Mouse (Mus musculus): Measurements from ENCODE around the gene Fnbp1. TPM values are rescaled to one million over a fixed set of nuclear protein-coding genes. Genes with fewer than 3 reads are reported as not detected.

Fnbp1 gene
- polyA plus RNA-seq, 1 experiment from 2014 or later, result 30.5 TPM

DNA sequence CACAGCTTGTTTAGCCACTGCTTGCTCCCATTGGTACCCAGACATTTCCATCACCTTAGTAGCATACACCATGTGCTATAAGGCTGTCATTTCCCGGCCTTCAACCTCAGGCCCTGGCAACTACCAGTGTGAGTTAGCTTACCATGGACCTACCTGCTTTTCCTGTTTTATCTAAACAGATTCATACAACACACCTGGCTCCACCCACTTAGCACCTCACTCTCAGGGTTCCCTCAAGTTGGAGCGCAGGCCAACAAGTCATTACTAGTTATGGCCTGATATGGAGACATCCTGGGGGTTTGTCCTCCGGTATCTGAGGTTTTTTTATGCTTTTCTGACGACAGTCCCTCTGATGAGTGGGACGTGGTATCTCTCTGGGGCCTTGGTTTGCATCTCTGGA lies 18.3 kb downstream of the Fnbp1 start:
- H3K4me1 ChIP-seq, result peaks cover 54% of the 10 kb centered on the region
- WGBS, result 73% methylated on average over 5 of the region's 5 CpGs
- no peak overlapping the region for H3K4me2 ChIP-seq (replicated peaks)
- H3K9me3 ChIP-seq (replicated peaks), result no peaks in the 10 kb centered on the region
- no peak overlapping the region for H3K9ac ChIP-seq
- H3K36me3 ChIP-seq, result no peaks in the 10 kb centered on the region; the same call in 1 of the 2 replicates
- H3K27ac ChIP-seq (replicated peaks), result peak overlapping the region; percentile 60; the same call in 1 of the 2 replicates
- H3K27me3 ChIP-seq, result no peaks in the 10 kb centered on the region
- no peak for ATAC-seq (ENCODE audit: insufficient number of reproducible peaks, low FRiP score, low TSS enrichment, low read depth)
- no peak overlapping the region for H3K4me3 ChIP-seq (replicated peaks)

DNA sequence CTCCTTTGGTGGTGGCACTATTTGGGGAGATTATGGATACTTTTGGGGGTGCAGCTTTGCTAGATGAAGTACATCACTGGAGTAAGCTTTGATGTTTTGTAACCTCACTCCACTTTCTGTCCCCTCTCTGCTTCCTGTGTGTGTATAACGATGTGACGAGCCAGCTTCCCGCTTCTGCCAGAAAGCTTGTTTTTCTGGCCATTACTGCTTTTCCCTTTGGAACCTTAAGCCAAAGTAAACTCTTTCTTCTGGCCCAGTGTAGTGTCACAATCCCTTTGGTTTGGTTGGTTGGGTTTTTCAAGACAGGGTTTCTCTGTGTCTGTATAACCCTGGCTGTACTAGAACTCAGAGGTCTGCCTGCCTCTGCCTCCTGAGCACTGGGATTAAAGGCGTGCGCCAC lies 19.0 kb downstream of the Fnbp1 start:
- Histone ChIP-seq H3K4me1 (peaks cover 47% of the 10 kb centered on the region), H3K4me3 (replicated peaks) (no peak overlapping the region), H3K27me3 (no peaks in the 10 kb centered on the region), H3K36me3 (no peaks in the 10 kb centered on the region; the same call in 1 of the 2 replicates), H3K4me2 (replicated peaks) (no peak overlapping the region), H3K27ac (replicated peaks) (0 out of 2 replicates have a peak overlapping the region, but pooled peaks have one; percentile 7), H3K9me3 (replicated peaks) (no peaks in the 10 kb centered on the region), H3K9ac (no peak overlapping the region)
- 92% methylated on average over 5 of the region's 5 CpGs for WGBS
- no peak for ATAC-seq (ENCODE audit: insufficient number of reproducible peaks, low FRiP score, low TSS enrichment, low read depth)

DNA sequence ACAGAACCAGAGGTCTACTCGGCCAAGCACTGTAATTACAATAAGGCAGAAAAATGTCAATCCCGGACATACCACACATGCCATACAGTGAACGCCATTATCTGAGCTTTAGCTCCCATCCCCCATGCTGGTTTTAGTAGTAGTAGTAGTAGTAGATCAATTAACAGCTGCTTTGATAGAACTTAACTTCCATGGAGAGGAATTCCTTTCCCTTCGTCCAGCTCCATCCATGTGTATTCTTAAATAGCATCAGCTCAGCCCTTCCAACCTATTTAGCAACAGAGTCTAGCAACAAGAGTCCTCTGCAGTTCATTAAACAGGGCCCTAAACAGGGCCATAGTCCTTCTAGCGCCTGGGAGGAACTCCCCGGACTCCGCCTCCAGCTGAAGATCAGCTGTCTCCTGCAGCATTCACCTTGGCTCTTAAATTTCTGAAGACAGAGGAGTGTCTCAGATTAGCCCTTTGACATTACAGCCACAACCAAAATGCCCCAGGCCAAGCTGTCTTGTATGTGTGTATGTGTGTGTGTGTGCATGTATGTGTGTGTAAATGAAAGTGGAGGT lies 20.6 kb downstream of the Fnbp1 start:
- Histone ChIP-seq H3K36me3 (no peaks in the 10 kb centered on the region; the same call in 1 of the 2 replicates), H3K9ac (no peak overlapping the region), H3K4me1 (peaks cover 47% of the 10 kb centered on the region), H3K4me3 (replicated peaks) (no peak overlapping the region), H3K27ac (replicated peaks) (no peak overlapping the region), H3K27me3 (no peaks in the 10 kb centered on the region), H3K4me2 (replicated peaks) (no peak overlapping the region), H3K9me3 (replicated peaks) (no peaks in the 10 kb centered on the region)
- 58% methylated on average over 7 of the region's 7 CpGs for WGBS
- no peak for ATAC-seq (ENCODE audit: insufficient number of reproducible peaks, low FRiP score, low TSS enrichment, low read depth)

DNA sequence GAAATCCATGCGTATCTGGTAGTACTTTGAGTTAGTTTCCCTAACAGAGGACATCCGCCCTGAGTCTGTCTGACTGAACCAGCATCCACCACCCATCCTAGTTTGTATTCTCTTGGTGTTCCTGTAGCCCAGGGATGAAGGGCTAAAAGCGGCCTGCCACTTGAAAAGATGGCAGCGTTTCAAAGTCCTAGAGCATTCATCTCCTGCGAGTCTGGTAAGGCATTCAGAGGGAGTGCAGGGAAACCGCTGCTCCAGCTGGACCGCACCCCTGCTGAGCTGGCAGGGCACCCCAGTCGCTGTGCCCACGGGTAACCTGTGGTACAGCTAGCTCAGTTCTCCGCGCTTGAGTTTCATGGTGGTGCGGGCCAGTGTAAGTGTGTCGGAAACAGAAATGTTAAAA lies 22.0 kb downstream of the Fnbp1 start:
- WGBS, result 64% methylated on average over 13 of the region's 13 CpGs
- Histone ChIP-seq H3K27me3 (no peaks in the 10 kb centered on the region), H3K4me3 (replicated peaks) (no peak overlapping the region), H3K9ac (no peak overlapping the region), H3K4me1 (peaks cover 52% of the 10 kb centered on the region), H3K27ac (replicated peaks) (0 out of 2 replicates have a peak overlapping the region, but pooled peaks have one; percentile 7), H3K9me3 (replicated peaks) (no peaks in the 10 kb centered on the region), H3K36me3 (no peaks in the 10 kb centered on the region; the same call in 1 of the 2 replicates), H3K4me2 (replicated peaks) (no peak overlapping the region)
- ATAC-seq (ENCODE audit: insufficient number of reproducible peaks, low FRiP score, low TSS enrichment, low read depth), result no peak

DNA sequence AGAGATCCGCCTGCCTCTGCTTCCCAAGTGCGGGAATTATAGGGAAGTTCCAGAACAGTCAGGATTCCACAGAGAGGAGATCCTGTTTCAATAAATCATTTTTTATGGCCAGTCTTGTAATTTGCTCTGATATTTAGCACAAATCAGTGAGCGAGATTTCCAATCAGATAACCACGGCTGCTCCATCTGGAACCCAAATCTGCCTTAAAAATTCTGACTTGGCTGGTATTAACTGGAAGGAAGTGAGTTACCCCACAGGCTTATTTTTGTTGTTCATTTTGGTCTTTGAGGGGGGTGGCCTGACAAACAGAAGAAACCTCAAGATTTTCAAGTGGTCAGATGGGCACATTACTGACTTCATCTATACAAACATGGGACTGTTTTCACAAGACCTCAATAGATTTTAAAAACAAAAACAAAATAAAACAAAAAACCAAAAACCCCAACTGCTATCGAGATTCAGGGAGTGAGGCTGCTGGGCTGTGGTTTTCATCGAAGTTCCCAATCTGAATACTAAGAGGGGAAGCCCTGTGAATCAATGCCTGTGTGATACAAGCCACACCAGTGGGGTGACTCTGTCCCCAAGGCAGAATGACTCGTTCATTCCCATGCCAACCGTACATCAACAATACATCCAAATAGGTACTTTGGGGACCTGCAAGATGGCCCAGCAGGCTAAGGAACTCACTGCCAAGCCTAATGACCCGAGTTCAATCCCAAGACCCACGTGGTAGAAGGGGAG lies 23.0 kb downstream of the Fnbp1 start:
- Histone ChIP-seq H3K4me3 (replicated peaks) (no peak overlapping the region), H3K9me3 (replicated peaks) (no peaks in the 10 kb centered on the region), H3K27me3 (no peaks in the 10 kb centered on the region), H3K27ac (replicated peaks) (no peak overlapping the region), H3K4me1 (peaks cover 42% of the 10 kb centered on the region), H3K4me2 (replicated peaks) (no peak overlapping the region), H3K9ac (no peak overlapping the region), H3K36me3 (no peaks in the 10 kb centered on the region; the same call in 1 of the 2 replicates)
- WGBS, result 85% methylated on average over 10 of the region's 10 CpGs
- ATAC-seq (ENCODE audit: insufficient number of reproducible peaks, low FRiP score, low TSS enrichment, low read depth), result no peak

DNA sequence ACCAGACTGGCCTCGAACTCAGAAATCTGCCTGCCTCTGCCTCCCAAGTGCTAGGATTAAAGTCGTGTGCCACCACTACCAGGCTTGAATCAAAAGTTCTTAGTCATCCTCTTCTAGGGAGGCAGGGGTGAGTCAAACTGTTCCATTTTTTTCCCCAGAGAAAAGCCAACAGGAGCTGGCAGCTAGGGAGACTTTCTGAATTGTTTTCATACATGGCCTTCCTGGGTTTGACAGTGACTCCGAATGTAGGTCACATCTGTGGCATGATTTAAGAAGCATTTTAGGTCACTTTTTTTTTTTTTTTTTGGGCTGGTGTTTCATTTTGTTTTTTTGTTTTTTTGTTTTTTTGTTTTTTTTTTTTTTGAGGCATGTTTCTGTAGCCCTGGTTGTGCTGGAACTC lies 23.6 kb downstream of the Fnbp1 start:
- H3K9ac ChIP-seq, result no peak overlapping the region
- H3K27me3 ChIP-seq, result no peaks in the 10 kb centered on the region
- H3K9me3 ChIP-seq (replicated peaks), result no peaks in the 10 kb centered on the region
- no peak overlapping the region for H3K4me2 ChIP-seq (replicated peaks)
- H3K27ac ChIP-seq (replicated peaks), result no peak overlapping the region
- H3K36me3 ChIP-seq, result no peaks in the 10 kb centered on the region; the same call in 1 of the 2 replicates
- H3K4me1 ChIP-seq, result peaks cover 42% of the 10 kb centered on the region
- no peak for ATAC-seq (ENCODE audit: insufficient number of reproducible peaks, low FRiP score, low TSS enrichment, low read depth)
- H3K4me3 ChIP-seq (replicated peaks), result no peak overlapping the region
- WGBS, result 82% methylated on average over 3 of the region's 3 CpGs

DNA sequence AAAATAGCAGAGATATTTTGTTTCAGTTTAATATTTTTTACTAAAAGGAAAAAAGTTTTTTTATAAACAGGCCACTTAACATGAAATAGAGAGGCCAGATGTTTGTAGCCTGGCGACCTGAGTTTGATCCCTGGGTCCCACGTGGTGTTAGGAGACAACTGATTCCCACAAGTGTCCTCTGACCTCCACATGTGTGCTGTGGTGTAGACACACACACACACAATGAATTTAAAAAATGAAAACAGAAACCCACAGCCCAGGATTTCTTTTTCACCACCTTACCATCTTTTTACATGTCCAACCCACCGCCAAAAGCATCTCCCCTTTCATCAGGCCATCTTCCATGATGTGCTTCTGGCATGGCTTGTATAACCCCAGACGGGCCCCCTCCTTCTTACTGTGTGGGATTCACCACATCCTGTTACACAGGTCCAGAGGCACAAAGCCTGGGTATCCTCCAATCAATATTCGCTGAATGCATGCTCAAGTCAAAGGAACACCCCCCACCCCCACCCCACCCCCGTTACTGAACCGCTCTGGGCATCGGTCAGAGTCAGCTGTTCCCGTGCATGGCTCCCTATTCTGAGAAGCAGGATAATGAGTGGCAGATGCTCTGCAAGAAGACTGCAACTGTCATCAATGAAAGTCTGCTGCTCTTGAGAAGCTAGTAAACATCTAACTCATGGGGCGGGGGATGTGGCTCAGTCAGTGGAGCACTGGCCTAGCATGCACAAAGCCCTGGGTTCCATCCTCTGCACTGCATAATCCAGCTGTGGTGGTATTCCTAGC lies 25.7 kb downstream of the Fnbp1 start:
- peak; percentile 83 for ATAC-seq (ENCODE audit: insufficient number of reproducible peaks, low FRiP score, low TSS enrichment, low read depth)
- H3K4me2 ChIP-seq (replicated peaks), result 0 out of 2 replicates have a peak overlapping the region, but pooled peaks have one; percentile 6
- H3K9ac ChIP-seq, result no peak overlapping the region
- no peaks in the 10 kb centered on the region for H3K27me3 ChIP-seq
- H3K27ac ChIP-seq (replicated peaks), result peak overlapping the region; percentile 88
- 30% methylated on average over 10 of the region's 10 CpGs for WGBS
- peaks cover 50% of the 10 kb centered on the region for H3K4me1 ChIP-seq
- no peak overlapping the region for H3K4me3 ChIP-seq (replicated peaks)
- H3K9me3 ChIP-seq (replicated peaks), result no peaks in the 10 kb centered on the region
- no peaks in the 10 kb centered on the region; the same call in 1 of the 2 replicates for H3K36me3 ChIP-seq

DNA sequence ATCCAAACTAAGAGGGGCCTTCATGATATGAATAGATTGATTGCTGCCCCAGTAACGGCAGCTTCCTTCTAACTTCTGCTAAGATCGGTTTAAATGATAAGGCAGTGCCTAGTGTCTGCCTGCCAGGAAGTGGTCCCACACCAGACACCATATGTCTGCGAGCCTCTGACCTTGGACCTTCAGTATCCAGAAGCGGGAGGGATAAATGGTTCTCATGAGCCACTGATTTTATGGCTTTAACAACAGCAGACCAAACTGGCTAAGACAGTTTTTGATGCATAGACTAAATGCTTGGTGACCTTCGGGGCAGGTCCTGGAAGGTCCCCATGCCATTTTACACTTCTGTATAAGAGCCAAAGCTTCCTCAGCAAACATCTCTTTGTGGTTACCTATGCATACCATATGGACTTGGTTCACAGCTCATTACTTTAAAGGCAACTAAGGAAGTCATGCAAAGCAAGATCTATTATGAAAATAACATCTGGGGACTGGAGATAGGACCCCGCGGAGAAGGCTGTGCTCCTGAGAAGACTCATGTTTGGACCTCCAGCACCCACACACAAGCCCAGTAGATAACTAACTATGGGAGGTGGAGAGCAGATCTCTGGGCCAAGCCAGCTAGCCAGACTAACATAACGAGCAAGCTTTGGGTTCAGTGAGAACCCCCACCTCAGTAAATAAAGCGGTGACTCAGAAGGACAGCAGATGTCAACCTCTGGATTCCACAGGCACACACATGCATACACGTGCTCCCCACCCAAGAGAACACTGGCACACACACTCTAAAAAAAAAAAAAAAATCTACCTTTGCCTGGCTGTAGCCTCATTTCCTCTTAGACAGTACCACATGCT lies 26.5 kb downstream of the Fnbp1 start:
- H3K9ac ChIP-seq, result no peak overlapping the region
- no peaks in the 10 kb centered on the region for H3K27me3 ChIP-seq
- H3K4me2 ChIP-seq (replicated peaks), result no peak overlapping the region
- WGBS, result 43% methylated on average over 10 of the region's 10 CpGs
- no peaks in the 10 kb centered on the region; the same call in 1 of the 2 replicates for H3K36me3 ChIP-seq
- H3K9me3 ChIP-seq (replicated peaks), result no peaks in the 10 kb centered on the region
- H3K27ac ChIP-seq (replicated peaks), result peak overlapping the region; percentile 88; the same call in 1 of the 2 replicates
- H3K4me3 ChIP-seq (replicated peaks), result no peak overlapping the region
- H3K4me1 ChIP-seq, result peaks cover 53% of the 10 kb centered on the region
- ATAC-seq (ENCODE audit: insufficient number of reproducible peaks, low FRiP score, low TSS enrichment, low read depth), result no peak

DNA sequence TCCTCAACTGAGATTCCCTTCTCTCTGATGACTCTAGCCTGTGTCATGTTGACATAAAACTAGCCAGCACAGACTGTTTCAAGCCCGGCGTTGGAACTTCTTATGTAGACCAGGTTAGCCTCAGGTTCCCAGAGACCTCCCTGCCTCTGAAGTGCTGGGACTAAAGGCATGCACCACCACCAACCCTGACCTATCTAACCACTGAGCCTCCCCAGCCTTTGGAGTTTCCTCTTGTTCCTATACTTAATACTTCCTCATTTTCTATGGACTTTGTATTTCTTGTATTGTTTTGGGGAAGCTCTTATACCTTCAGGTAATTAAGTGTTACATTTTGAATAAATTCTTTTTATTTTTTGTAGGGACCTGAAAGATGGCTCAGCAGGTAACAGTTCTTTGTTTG lies 27.6 kb downstream of the Fnbp1 start:
- Histone ChIP-seq H3K4me2 (replicated peaks) (no peak overlapping the region), H3K4me1 (peaks cover 51% of the 10 kb centered on the region), H3K27ac (replicated peaks) (no peak overlapping the region), H3K9me3 (replicated peaks) (no peaks in the 10 kb centered on the region), H3K27me3 (no peaks in the 10 kb centered on the region), H3K36me3 (no peaks in the 10 kb centered on the region), H3K9ac (no peak overlapping the region), H3K4me3 (replicated peaks) (no peak overlapping the region)
- WGBS, result 90% methylated on average over 2 of the region's 2 CpGs
- no peak for ATAC-seq (ENCODE audit: insufficient number of reproducible peaks, low FRiP score, low TSS enrichment, low read depth)

DNA sequence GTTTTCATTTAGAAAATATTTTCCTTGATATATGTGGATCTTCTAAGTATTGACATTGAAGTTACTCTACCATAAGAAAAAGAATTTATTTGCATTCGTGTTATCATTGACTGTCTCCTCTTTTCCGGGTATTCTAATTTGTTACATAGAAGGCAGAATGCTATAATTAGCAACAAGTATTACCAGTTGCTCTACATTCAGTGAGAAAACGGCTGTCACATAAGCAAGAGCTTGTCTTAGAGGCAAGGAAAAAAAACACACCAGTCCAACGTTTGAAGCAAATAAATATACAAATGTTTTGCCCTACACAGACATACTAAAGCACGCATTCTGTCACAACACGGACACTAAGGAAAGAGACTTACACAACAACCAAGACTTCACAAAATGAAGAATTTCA lies 30.1 kb downstream of the Fnbp1 start:
- Histone ChIP-seq H3K9me3 (replicated peaks) (no peaks in the 10 kb centered on the region), H3K27ac (replicated peaks) (peak overlapping the region; percentile 70), H3K4me2 (replicated peaks) (no peak overlapping the region), H3K27me3 (no peaks in the 10 kb centered on the region), H3K36me3 (no peaks in the 10 kb centered on the region), H3K4me1 (peaks cover 58% of the 10 kb centered on the region), H3K9ac (no peak overlapping the region), H3K4me3 (replicated peaks) (no peak overlapping the region)
- 26% methylated on average over 6 of the region's 6 CpGs for WGBS
- no peak for ATAC-seq (ENCODE audit: insufficient number of reproducible peaks, low FRiP score, low TSS enrichment, low read depth)
